Comparison of ENCODE assay signal across 13 mouse cellular contexts in genomic region chr3:131802841-131803240, GRCm38 (mm10).
A peak's percentile ranks its signal among the peaks of the same experiment; 100 is the strongest.
DNase-seq lines count a peak whose midpoint lies in the region; ATAC-seq lines count a peak whose summit lies in the region.
"Had no signal": no experiment of that assay in that cellular context is flagged by ENCODE, and none has a peak within 500 bp of the region (broad histone marks: within the 10 kb centered on the region; RNA-seq: fewer than 3 reads in every experiment).

No protein-coding gene starts in this region.

- no peak overlapping the region for H3K4me3 ChIP-seq in kidney, embryonic 14.5 days (ENCODE audit: low read length)
- no peak overlapping the region for H3K4me3 ChIP-seq in kidney, embryonic 16.5 days (ENCODE audit: low read length)
- H3K4me3 ChIP-seq: midbrain, embryonic 13.5 days had no signal

- DNase-seq in kidney, adult 8-10 months = peak; percentile 32 to 63
- DNase-seq in adrenal gland, adult 2 months = peak; percentile 75
- peak; percentile 75 for DNase-seq in lung, postnatal 36 days
- DNase-seq in right cerebral cortex, adult 18-20 months = no peak
- DNase-seq: cerebellum, adult 2 months; heart, adult 11 months; heart, postnatal 4 days; retina, postnatal 1 day had no signal

- H3K36me3 ChIP-seq in kidney, embryonic 14.5 days (ENCODE audit: control insufficient read depth, insufficient read depth, low read length) = no peaks in the 10 kb centered on the region
- H3K36me3 ChIP-seq in kidney, embryonic 16.5 days (ENCODE audit: insufficient read depth, low read length) = no peaks in the 10 kb centered on the region
- H3K36me3 ChIP-seq: midbrain, embryonic 13.5 days had no signal

- ATAC-seq in kidney, embryonic 14.5 days (ENCODE audit: low FRiP score, low TSS enrichment) = no peak
- peak; percentile 75 for ATAC-seq in kidney, embryonic 16.5 days (ENCODE audit: low FRiP score, low TSS enrichment)
- ATAC-seq in megakaryocyte, adult 5-6 weeks (ENCODE audit: poor library complexity, severe bottlenecking) = no peak
- ATAC-seq: inflammation-experienced regulatory T-cells, adult 6 months; midbrain, embryonic 13.5 days had no signal

- H3K9ac ChIP-seq in kidney, embryonic 14.5 days (ENCODE audit: low read depth, low read length) = no peak overlapping the region
- H3K9ac ChIP-seq in kidney, embryonic 16.5 days (replicated peaks; ENCODE audit: low read length) = no peak overlapping the region
- H3K9ac ChIP-seq: midbrain, embryonic 13.5 days had no signal

- H3K4me2 ChIP-seq in kidney, embryonic 14.5 days (replicated peaks; ENCODE audit: low read depth, low read length) = no peak overlapping the region
- no peak overlapping the region for H3K4me2 ChIP-seq in kidney, embryonic 16.5 days (replicated peaks; ENCODE audit: low read depth, low read length)
- H3K4me2 ChIP-seq: midbrain, embryonic 13.5 days had no signal

- H3K27me3 ChIP-seq in kidney, embryonic 14.5 days (ENCODE audit: control insufficient read depth, insufficient read depth, low read length) = no peaks in the 10 kb centered on the region
- H3K27me3 ChIP-seq in kidney, embryonic 16.5 days (ENCODE audit: insufficient read depth, low read length) = no peaks in the 10 kb centered on the region
- H3K27me3 ChIP-seq: midbrain, embryonic 13.5 days had no signal

- no peaks in the 10 kb centered on the region for H3K9me3 ChIP-seq in kidney, embryonic 14.5 days (ENCODE audit: control insufficient read depth, low read length)
- no peaks in the 10 kb centered on the region for H3K9me3 ChIP-seq in kidney, embryonic 16.5 days (ENCODE audit: low read length)
- H3K9me3 ChIP-seq: midbrain, embryonic 13.5 days had no signal

- no peak overlapping the region for H3K27ac ChIP-seq in kidney, embryonic 14.5 days (ENCODE audit: low read depth, low read length)
- no peak overlapping the region for H3K27ac ChIP-seq in kidney, embryonic 16.5 days (ENCODE audit: low read length)
- H3K27ac ChIP-seq: midbrain, embryonic 13.5 days had no signal

- H3K4me1 ChIP-seq in kidney, embryonic 14.5 days (ENCODE audit: control insufficient read depth, insufficient read depth, low read length) = no peaks in the 10 kb centered on the region
- H3K4me1 ChIP-seq in kidney, embryonic 16.5 days (ENCODE audit: insufficient read depth, low read length) = no peaks in the 10 kb centered on the region
- H3K4me1 ChIP-seq: midbrain, embryonic 13.5 days had no signal

- WGBS in kidney, embryonic 14.5 days = 68% methylated on average over 7 of the region's 7 CpGs
- WGBS in kidney, embryonic 16.5 days = 54% methylated on average over 7 of the region's 7 CpGs
